Comparison of ENCODE assay signal across 8 mouse cellular contexts in genomic region chr9:73044146-73045079, GRCm38 (mm10). TPM values are rescaled to one million over a fixed set of nuclear protein-coding genes. Genes with fewer than 3 reads are reported as not detected.
DNase-seq lines count a peak whose midpoint lies in the region; ATAC-seq and TF ChIP-seq lines count a peak whose summit lies in the region.

TSS of gene Rab27a (plus strand) at chr9:73044854.

- TF ChIP-seq POLR2A in small intestine, adult 2 months (IDR thresholded peaks at IDR 0.05; ENCODE audit: low read depth, low read length): 0 out of 2 replicates have a peak, but pooled peaks have one; percentile 6

- H3K27ac ChIP-seq in embryonic facial prominence, embryonic 12.5 days: no peak within 1 kb of the TSS
- H3K27ac ChIP-seq in limb, embryonic 11.5 days (replicated peaks; ENCODE audit: low read depth, low read length): no peak within 1 kb of the TSS
- no peak within 1 kb of the TSS for H3K27ac ChIP-seq in midbrain, embryonic 13.5 days
- peak within 1 kb of the TSS; percentile 69 for H3K27ac ChIP-seq in small intestine, adult 2 months (ENCODE audit: insufficient read depth, low read depth, low read length)

- H3K36me3 ChIP-seq in embryonic facial prominence, embryonic 12.5 days: no peaks in the 10 kb centered on the region
- H3K36me3 ChIP-seq in limb, embryonic 11.5 days (ENCODE audit: control insufficient read depth, insufficient read depth, low read length): no peaks in the 10 kb centered on the region
- H3K36me3 ChIP-seq in midbrain, embryonic 13.5 days: no peaks in the 10 kb centered on the region
- H3K36me3 ChIP-seq in small intestine, adult 2 months (ENCODE audit: control insufficient read depth, insufficient read depth, low read length): no peaks in the 10 kb centered on the region

- 1% methylated on average over 41 of the region's 41 CpGs for WGBS in embryonic facial prominence, embryonic 12.5 days
- 1% methylated on average over 41 of the region's 41 CpGs for WGBS in limb, embryonic 11.5 days
- 2% methylated on average over 41 of the region's 41 CpGs for WGBS in midbrain, embryonic 13.5 days
- WGBS in small intestine, adult 2 months: under 1% methylated on average over 41 of the region's 41 CpGs

- H3K4me3 ChIP-seq in embryonic facial prominence, embryonic 12.5 days: peak within 1 kb of the TSS; percentile 49
- peak within 1 kb of the TSS; percentile 51 for H3K4me3 ChIP-seq in limb, embryonic 11.5 days (ENCODE audit: low read depth, low read length)
- H3K4me3 ChIP-seq in midbrain, embryonic 13.5 days (replicated peaks): peak within 1 kb of the TSS; percentile 46
- H3K4me3 ChIP-seq in small intestine, adult 2 months (ENCODE audit: low read depth, low read length): peak within 1 kb of the TSS; percentile 92

- H3K4me1 ChIP-seq in embryonic facial prominence, embryonic 12.5 days: peaks cover 23% of the 10 kb centered on the region
- peaks cover 8% of the 10 kb centered on the region; the same call in 1 of the 2 replicates for H3K4me1 ChIP-seq in limb, embryonic 11.5 days (ENCODE audit: control insufficient read depth, insufficient read depth, low read length)
- H3K4me1 ChIP-seq in midbrain, embryonic 13.5 days (replicated peaks): peaks cover 28% of the 10 kb centered on the region
- peaks cover 5% of the 10 kb centered on the region; the same call in 1 of the 2 replicates for H3K4me1 ChIP-seq in small intestine, adult 2 months (ENCODE audit: control insufficient read depth, insufficient read depth, insufficient read length, low read length)

- TF ChIP-seq CTCF in small intestine, adult 2 months (IDR thresholded peaks at IDR 0.05; ENCODE audit: extremely low read depth, insufficient read length, insufficient replicate concordance, low read depth, low read length): peak; percentile 96; the same call in 1 of the 2 replicates

- DNase-seq in 3134 (ENCODE audit: extremely low read depth, insufficient read length, low spot score): peak; percentile 57
- DNase-seq in adrenal gland, postnatal 25 days: peak; percentile 83
- DNase-seq in heart, adult 18-20 months: peak; percentile 85 to 91
- DNase-seq in kidney, adult 18-20 months: peak; percentile 88
- DNase-seq in limb, embryonic 11.5 days (ENCODE audit: low spot score): peak; percentile 93

- H3K27me3 ChIP-seq in embryonic facial prominence, embryonic 12.5 days: no peaks in the 10 kb centered on the region
- 0 out of 2 replicates have a peak, but pooled peaks cover 2% of the 10 kb centered on the region for H3K27me3 ChIP-seq in limb, embryonic 11.5 days (ENCODE audit: control insufficient read depth, insufficient read depth, low read length)
- H3K27me3 ChIP-seq in midbrain, embryonic 13.5 days: peaks cover 3% of the 10 kb centered on the region; the same call in 1 of the 2 replicates
- H3K27me3 ChIP-seq in small intestine, adult 2 months (ENCODE audit: control insufficient read depth, insufficient read depth, low read length): no peaks in the 10 kb centered on the region

- H3K9me3 ChIP-seq in embryonic facial prominence, embryonic 12.5 days: no peaks in the 10 kb centered on the region
- no peaks in the 10 kb centered on the region for H3K9me3 ChIP-seq in limb, embryonic 11.5 days (ENCODE audit: control insufficient read depth, low read length)
- no peaks in the 10 kb centered on the region for H3K9me3 ChIP-seq in midbrain, embryonic 13.5 days

- peak within 1 kb of the TSS; percentile 60 for H3K9ac ChIP-seq in embryonic facial prominence, embryonic 12.5 days
- peak within 1 kb of the TSS; percentile 67 for H3K9ac ChIP-seq in limb, embryonic 11.5 days (ENCODE audit: low read length)
- peak within 1 kb of the TSS; percentile 71 for H3K9ac ChIP-seq in midbrain, embryonic 13.5 days (replicated peaks)

- H3K4me2 ChIP-seq in embryonic facial prominence, embryonic 12.5 days (replicated peaks): peak within 1 kb of the TSS; percentile 95
- H3K4me2 ChIP-seq in limb, embryonic 11.5 days (ENCODE audit: low read depth, severe bottlenecking): peak within 1 kb of the TSS; percentile 94
- peak within 1 kb of the TSS; percentile 90 for H3K4me2 ChIP-seq in midbrain, embryonic 13.5 days (replicated peaks)

- peak; percentile 25; the same call in 1 of the 2 replicates for ATAC-seq in embryonic facial prominence, embryonic 12.5 days (ENCODE audit: insufficient number of reproducible peaks, insufficient read depth, low FRiP score, low TSS enrichment)
- ATAC-seq in limb, embryonic 11.5 days (ENCODE audit: insufficient number of reproducible peaks, low FRiP score, low TSS enrichment, low read depth): peak; percentile 68
- ATAC-seq in midbrain, embryonic 13.5 days: peak; percentile 44

RNA-seq across cellular contexts. Expression of gene Rab27a, which starts in this region (rescaled TPM):
- total RNA-seq in adrenal gland, postnatal 25 days (2021): 28.5 and 47.1 TPM in 2 replicates
- polyA plus RNA-seq in embryonic facial prominence, embryonic 12.5 days (2016; fragmentation: Nextera tagmentation; extraction: Ambion mirVana): 6.8 and 8.9 TPM in 2 replicates
- 1 to 10 TPM; 5.1 to 6.9 TPM for total RNA-seq in heart, adult 18-20 months (2021)
- 2.5 and 2.6 TPM in 2 replicates for polyA plus RNA-seq in limb, embryonic 11.5 days (2014; fragmentation: Nextera tagmentation; extraction: Ambion mirVana)
- polyA plus RNA-seq in midbrain, embryonic 13.5 days (2015; fragmentation: Nextera tagmentation; extraction: Ambion mirVana): 0.94 and 1.5 TPM in 2 replicates
- polyA plus RNA-seq in small intestine, adult 2 months (2012; rRNA removed): 6.5 and 6.9 TPM in 2 replicates
